Mouse (Mus musculus): Measurements from ENCODE around the gene Retn. TPM values are rescaled to one million over a fixed set of nuclear protein-coding genes. Genes with fewer than 3 reads are reported as not detected.

Retn gene
- total RNA-seq, 2 experiments from 2014 or later = 0.50 to 0.87 TPM

GRCm38 (mm10) chr8:3654726-3655508, 653 bp upstream of the Retn start:
- intact Hi-C loops (cut with DNase I) = no loop called here
- DNase-seq (ENCODE audit: low spot score in 2 of 2) = peak; percentile 7 to 24

DNA sequence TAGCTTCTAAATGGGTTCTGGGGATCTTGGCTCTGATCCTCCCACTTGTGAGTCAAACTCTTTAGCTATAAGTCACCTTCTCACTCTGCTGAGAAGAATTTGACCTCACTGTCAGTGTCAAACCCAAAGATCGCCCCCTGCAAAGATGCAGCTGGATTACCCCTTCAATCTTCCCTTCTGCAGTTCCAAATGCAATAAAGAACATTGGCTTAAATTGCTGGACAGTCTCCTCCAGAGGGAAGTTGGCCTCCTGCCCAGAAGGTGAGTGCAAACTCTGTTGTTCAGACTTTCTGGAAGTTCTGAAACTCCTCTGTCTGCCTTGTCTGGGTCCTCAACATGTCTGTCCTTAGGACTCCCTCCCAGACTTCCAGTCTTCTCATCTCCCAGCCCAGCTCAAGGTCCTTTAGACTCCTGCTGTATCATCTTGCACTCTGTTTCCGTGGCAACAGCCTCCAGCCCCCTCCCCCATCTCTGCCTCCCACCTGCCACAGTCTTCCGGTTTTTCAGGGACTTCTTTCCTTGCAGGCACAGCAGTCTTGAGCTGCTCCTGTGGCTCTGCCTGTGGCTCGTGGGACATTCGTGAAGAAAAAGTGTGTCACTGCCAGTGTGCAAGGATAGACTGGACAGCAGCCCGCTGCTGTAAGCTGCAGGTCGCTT, 1.3 kb downstream of the Retn start:
- intact Hi-C loops (cut with DNase I) = no loop called here
- peak; percentile 30 to 66 for DNase-seq (ENCODE audit: low spot score in 2 of 2)

DNA sequence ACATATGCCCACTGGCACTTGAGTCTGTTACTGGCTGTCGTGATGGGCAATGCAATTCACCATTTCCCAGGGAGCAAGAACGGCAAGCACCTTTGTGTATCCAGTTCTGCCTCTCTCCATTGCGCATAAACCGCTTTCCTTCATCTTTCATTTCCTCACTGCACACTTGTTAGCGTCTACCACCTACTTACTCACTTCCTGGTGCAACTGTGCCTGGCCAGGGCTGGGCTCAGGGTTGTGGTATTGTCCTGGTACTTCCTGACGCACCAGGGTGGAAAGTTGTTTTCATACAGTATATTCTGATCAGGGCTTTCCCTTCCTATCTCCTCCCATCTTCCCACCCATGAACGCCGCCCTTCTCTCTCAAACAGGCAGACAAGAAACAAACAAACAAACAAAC, 5.3 kb downstream of the Retn start:
- intact Hi-C loops (cut with DNase I) = no loop called here
- DNase-seq (ENCODE audit: low spot score in 2 of 2) = no peak

DNA sequence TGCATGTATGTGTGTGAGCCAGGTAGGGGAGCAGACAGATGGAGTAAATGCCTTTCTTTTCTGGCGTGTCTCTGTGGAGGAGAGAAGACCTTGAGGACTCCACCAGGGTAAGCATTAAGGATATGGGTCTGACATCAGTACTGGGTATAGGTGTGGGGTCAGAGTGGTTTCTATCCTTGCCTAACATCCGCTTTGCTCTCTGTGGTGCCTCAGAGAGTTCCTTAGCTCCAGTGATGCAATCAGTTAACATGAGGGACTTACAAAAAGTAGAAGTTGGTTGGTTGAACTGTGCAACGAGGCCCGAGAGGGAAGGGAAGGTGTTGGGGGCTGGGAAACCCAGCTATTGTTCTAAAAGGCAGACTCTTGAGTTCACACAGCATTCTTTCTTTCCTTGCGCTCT, 8.8 kb downstream of the Retn start:
- intact Hi-C loops (cut with DNase I) = no loop called here
- no peak for DNase-seq (ENCODE audit: low spot score in 2 of 2)

DNA sequence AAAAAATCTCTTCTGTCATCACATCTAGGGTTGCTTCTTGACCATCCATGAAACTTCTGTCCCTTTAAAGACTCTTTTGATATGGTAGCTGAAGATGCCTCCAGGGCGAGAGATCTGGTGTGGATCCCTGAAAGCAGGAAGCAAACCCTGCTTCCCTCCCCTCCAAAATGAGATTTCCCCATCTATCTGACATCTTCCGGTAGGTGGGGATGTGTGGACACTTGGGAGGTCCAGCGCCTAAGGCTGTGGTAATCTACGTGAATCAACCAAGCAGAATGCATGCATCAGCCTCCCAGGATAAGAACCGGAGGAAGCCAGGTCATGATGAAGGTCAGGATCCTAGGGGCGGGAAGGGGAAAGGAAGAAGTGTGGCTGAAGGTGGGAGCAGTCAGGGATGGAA, 9.9 kb downstream of the Retn start, which contains the start of gene Mcemp1:
TSS of gene Mcemp1 (plus strand) at position 248 of the 400 bp plus-strand sequence.
- intact Hi-C loops (cut with DNase I) = no loop called here
- no peak for DNase-seq (ENCODE audit: low spot score in 2 of 2)

DNA sequence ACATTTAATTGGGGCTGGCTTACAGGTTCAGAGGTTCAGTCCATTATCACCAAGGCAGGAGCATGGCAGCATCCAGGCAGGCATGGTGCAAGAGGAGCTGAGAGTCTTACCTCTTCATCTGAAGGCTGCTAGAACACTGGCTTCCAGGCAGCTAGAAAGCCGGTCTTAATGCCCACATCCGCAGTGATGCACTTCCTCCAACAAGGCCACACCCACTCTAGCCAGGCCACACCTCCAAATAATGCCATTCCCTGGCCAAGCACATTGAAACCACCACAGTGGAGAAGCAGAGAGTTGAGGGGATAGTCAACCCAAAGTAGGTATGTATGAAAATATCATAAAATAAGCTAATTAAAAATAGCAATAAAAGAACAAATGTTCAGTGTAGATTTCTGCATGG, 14.8 kb downstream of the Retn start:
- intact Hi-C loops (cut with DNase I) = no loop called here
- no peak for DNase-seq (ENCODE audit: low spot score in 2 of 2)

- intact Hi-C loops (cut with DNase I) = loop anchor here (1.0 to 2.0 kb wide), 2 partner anchors 45 to 113 kb away; no protein-coding TSS in a partner anchor
- peak; percentile 90 to 91 for DNase-seq (ENCODE audit: low spot score in 2 of 2)
Observed at GRCm38 (mm10) chr8:3671980-3672491, 16.5 kb downstream of the Retn start, which contains the start of gene Fcor. Fcor (minus strand) TSS chr8:3672362.

DNA sequence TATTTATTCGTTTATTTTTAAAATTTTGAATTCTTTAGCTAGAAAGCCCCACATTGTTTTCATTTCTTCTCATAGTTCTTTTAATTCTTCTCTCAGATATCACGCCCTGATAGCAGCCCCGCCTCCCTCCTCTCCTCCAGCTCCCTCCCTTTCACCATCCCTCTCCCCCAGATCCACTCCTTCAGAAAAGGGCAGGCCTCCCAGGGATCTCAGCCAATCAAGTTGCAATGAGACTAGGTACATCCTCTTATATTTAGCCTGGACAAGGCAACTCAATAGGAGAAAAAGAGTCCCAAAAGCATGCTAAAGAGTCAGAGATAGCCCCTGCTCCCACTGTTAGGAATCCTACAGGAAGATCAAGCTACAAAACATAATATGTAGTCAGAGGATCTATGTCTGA, 19.1 kb downstream of the Retn start:
- no peak for DNase-seq (ENCODE audit: low spot score in 2 of 2)
- intact Hi-C loops (cut with DNase I) = loop anchor here (5.0 kb wide), 1 partner anchor 212 kb away; no protein-coding TSS in a partner anchor

- DNase-seq (ENCODE audit: low spot score in 2 of 2) = peak; percentile 95 to 97
- intact Hi-C loops (cut with DNase I) = loop anchor here (1.0 to 5.0 kb wide), 4 partner anchors 46 to 214 kb away; partner anchors contain the start of genes Pet100, Stxbp2 and Xab2
Observed at GRCm38 (mm10) chr8:3676131-3676992, 20.8 kb downstream of the Retn start, which contains the start of gene Trappc5. Trappc5 (plus strand) TSS chr8:3676299.

GRCm38 (mm10) chr8:3676993-3677579, 21.5 kb downstream of the Retn start:
- intact Hi-C loops (cut with DNase I) = loop anchor here (1.0 to 5.0 kb wide), 4 partner anchors 47 to 215 kb away; partner anchors contain the start of genes Pet100, Stxbp2 and Xab2
- no peak for DNase-seq (ENCODE audit: low spot score in 2 of 2)

DNA sequence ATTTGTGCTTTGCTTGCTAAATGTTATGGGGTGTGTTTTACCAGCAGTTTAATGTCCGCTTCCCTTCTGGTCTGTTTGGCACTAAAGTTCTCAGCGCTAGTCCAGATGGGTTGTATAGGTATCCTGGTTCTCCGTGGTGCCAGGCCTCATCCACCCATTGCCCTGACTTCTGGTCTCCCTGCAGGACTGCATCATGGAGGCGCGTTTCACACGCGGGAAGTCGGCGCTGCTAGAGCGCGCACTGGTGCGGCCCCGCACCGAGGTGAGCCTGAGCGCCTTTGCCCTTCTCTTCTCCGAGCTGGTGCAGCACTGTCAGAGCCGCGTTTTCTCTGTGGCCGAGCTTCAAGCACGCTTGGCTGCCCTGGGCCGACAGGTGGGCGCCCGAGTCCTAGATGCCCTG, 23.3 kb downstream of the Retn start:
- intact Hi-C loops (cut with DNase I) = loop anchor here (5.0 kb wide), 1 partner anchor 217 kb away; no protein-coding TSS in a partner anchor
- DNase-seq (ENCODE audit: low spot score in 2 of 2) = no peak

DNA sequence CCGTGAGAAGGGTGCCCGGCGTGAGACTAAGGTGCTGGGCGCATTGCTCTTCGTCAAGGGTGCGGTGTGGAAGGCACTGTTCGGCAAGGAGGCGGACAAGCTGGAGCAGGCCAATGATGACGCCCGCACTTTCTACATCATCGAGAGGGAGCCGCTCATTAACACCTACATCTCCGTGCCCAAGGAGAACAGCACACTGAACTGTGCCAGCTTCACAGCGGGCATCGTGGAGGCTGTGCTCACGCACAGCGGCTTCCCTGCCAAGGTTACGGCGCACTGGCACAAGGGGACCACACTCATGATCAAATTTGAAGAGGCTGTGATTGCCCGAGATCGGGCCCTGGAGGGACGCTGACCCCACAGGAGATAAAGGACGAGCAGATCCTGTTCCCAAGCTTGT, 23.7 kb downstream of the Retn start:
- intact Hi-C loops (cut with DNase I) = loop anchor here (5.0 kb wide), 1 partner anchor 217 kb away; no protein-coding TSS in a partner anchor
- DNase-seq (ENCODE audit: low spot score in 2 of 2) = no peak

DNA sequence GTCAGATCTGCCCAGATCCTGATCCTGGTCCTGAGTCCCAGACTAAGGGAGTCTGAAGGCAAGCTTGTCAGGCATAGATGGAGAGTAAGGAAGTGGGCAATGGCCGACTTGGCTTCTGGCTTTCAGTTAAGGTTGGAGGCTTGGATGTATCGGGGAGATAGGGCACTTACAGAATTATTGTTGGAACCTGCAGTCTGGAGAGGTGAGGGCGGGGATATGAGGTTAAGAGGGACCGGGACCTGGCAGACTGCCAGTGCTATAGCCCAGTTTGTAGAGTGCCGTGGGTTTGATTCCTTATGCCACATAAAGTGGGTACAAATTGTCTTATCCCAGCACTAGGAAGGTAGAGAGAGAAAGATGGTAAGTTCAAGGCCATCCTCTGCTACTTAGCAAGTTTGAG, 24.1 kb downstream of the Retn start:
- intact Hi-C loops (cut with DNase I) = loop anchor here (5.0 kb wide), 1 partner anchor 217 kb away; no protein-coding TSS in a partner anchor
- no peak for DNase-seq (ENCODE audit: low spot score in 2 of 2)

DNA sequence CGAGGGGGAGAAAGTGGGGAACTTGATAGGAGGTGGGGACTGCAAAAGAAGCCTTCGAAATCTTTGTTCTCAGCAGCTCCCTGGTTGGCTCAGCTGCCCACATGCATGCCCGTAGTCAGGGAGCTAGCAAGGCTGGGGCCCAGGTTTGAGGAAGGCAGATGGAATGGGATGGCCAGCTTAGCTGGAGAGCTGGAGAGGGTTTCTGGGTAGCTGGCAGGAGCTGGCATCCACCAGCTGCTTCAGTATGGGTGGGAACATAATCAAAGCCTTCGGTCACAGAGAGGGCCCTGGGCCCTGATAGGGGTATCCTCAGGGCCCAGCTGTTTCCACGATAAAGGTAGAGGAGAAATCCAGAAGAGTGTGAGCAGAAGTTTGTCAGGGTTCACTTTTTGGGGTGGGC, 26.9 kb downstream of the Retn start:
- intact Hi-C loops (cut with DNase I) = no loop called here
- DNase-seq (ENCODE audit: low spot score in 2 of 2) = no peak

- intact Hi-C loops (cut with DNase I) = no loop called here
- DNase-seq (ENCODE audit: low spot score in 2 of 2) = no peak
Observed at GRCm38 (mm10) chr8:3683408-3684176, 28.0 kb downstream of the Retn start.

GRCm38 (mm10) chr8:3684530-3684929, 29.0 kb downstream of the Retn start:
- no peak for DNase-seq (ENCODE audit: low spot score in 2 of 2)
- intact Hi-C loops (cut with DNase I) = no loop called here

- intact Hi-C loops (cut with DNase I) = no loop called here
- DNase-seq (ENCODE audit: low spot score in 2 of 2) = no peak
Observed at GRCm38 (mm10) chr8:3685422-3685821, 29.9 kb downstream of the Retn start.

GRCm38 (mm10) chr8:3687537-3687936, 32.0 kb downstream of the Retn start:
- no peak for DNase-seq (ENCODE audit: low spot score in 2 of 2)
- intact Hi-C loops (cut with DNase I) = no loop called here

Data from left cerebral cortex, postnatal 25 days (tissue).